Mouse (Mus musculus) embryonic facial prominence, embryonic 12.5 days (tissue): ENCODE measurements around the gene Pias3. TPM values are rescaled to one million over a fixed set of nuclear protein-coding genes. Genes with fewer than 3 reads are reported as not detected.
"Not testable (repeated sequence)": the region's sequence is repeated elsewhere in the genome, so short reads cannot be mapped to it uniquely, and the experiment has no call there.

Experiments used
- ATAC-seq: fragments of 200-750 bp; cut with Nextera tagmentation; 2 replicates; pipeline ENCODE4 v1.8.0; 2017; ENCODE audit not compliant: insufficient number of reproducible peaks, insufficient read depth, low FRiP score, low TSS enrichment
- H3K27ac ChIP-seq: fragments of 300-500 bp; sonication (generic); 2 replicates; pipeline ENCODE4 v1.5.1; 2016; ENCODE audit warnings: mild to moderate bottlenecking
- H3K27me3 ChIP-seq: fragments of 300-500 bp; sonication (generic); 2 replicates; pipeline ENCODE4 v1.6.1; 2016; ENCODE audit warnings: mild to moderate bottlenecking, moderate library complexity
- H3K36me3 ChIP-seq: fragments of 300-500 bp; sonication (generic); 2 replicates; pipeline ENCODE4 v1.6.1; 2016; ENCODE audit warnings: mild to moderate bottlenecking
- H3K4me1 ChIP-seq: fragments of 300-500 bp; sonication (generic); 2 replicates; pipeline ENCODE4 v1.6.1; 2016
- H3K4me2 ChIP-seq: fragments of 300-500 bp; sonication (generic); replicated peaks from 2 replicates; pipeline ENCODE4 v1.6.1; 2016; ENCODE audit warnings: mild to moderate bottlenecking, moderate library complexity
- H3K4me3 ChIP-seq: fragments of 300-500 bp; sonication (generic); 2 replicates; pipeline ENCODE4 v1.5.1; 2016; ENCODE audit warnings: mild to moderate bottlenecking
- H3K9ac ChIP-seq: fragments of 300-500 bp; sonication (generic); 2 replicates; pipeline ENCODE4 v1.6.1; 2016; ENCODE audit warnings: mild to moderate bottlenecking, moderate library complexity
- H3K9me3 ChIP-seq: fragments of 300-500 bp; sonication (generic); 2 replicates; pipeline ENCODE4 v1.6.1; 2016; ENCODE audit warnings: mild to moderate bottlenecking, moderate library complexity
- WGBS: fragments of 180-500 bp; shearing (Covaris S2); methylation state at CpG from one replicate; pipeline ENCODE4 v1.1.7; 2016; 5-methylcytosine and 5-hydroxymethylcytosine counted together
- polyA plus RNA-seq: library from polyadenylated mRNA; unstranded; fragments of >200 nt; fragmentation: Nextera tagmentation; extraction: Ambion mirVana; gene quantifications from 2 replicates; pipeline ENCODE4 v1.2.1, GENCODE M21; 2016

Gene Pias3
- polyA plus RNA-seq, 1 experiment from 2014 or later = 77.5 TPM

GRCm38 (mm10) chr3:96686057-96686456 lies 10.1 kb upstream of the Pias3 start:
- not testable (repeated sequence) for H3K4me3 ChIP-seq, H3K9ac ChIP-seq, H3K4me2 ChIP-seq, ATAC-seq, H3K9me3 ChIP-seq, H3K36me3 ChIP-seq, H3K27ac ChIP-seq, H3K4me1 ChIP-seq
- WGBS = 97% methylated on average over 5 of the region's 5 CpGs
- H3K27me3 ChIP-seq = 0 out of 2 replicates have a peak, but pooled peaks cover 12% of the 10 kb centered on the region

- 80% methylated on average over 11 of the region's 11 CpGs for WGBS
- Histone ChIP-seq H3K27me3 (0 out of 2 replicates have a peak, but pooled peaks cover 6% of the 10 kb centered on the region), H3K9me3 (no peaks in the 10 kb centered on the region), H3K36me3 (no peaks in the 10 kb centered on the region), H3K27ac (no peak overlapping the region), H3K4me1 (peaks cover 7% of the 10 kb centered on the region; the same call in 1 of the 2 replicates), H3K4me2 (no peak overlapping the region), H3K9ac (no peak overlapping the region), H3K4me3 (no peak overlapping the region)
- no peak for ATAC-seq
These were observed 7.3 kb upstream of the Pias3 start for GRCm38 (mm10) chr3:96688854-96689253.

GRCm38 (mm10) chr3:96690298-96690697 lies 5.9 kb upstream of the Pias3 start:
- ATAC-seq = no peak
- H3K4me1 ChIP-seq = peaks cover 4% of the 10 kb centered on the region; the same call in 1 of the 2 replicates
- H3K4me3 ChIP-seq = no peak overlapping the region
- H3K27me3 ChIP-seq = no peaks in the 10 kb centered on the region
- H3K9ac ChIP-seq = no peak overlapping the region
- H3K36me3 ChIP-seq = no peaks in the 10 kb centered on the region
- 46% methylated on average over 3 of the region's 3 CpGs for WGBS
- no peak overlapping the region for H3K4me2 ChIP-seq
- no peaks in the 10 kb centered on the region for H3K9me3 ChIP-seq
- no peak overlapping the region for H3K27ac ChIP-seq

- no peak overlapping the region for H3K27ac ChIP-seq
These were observed 3.7 kb upstream of the Pias3 start for GRCm38 (mm10) chr3:96692506-96692905.

GRCm38 (mm10) chr3:96693579-96693978 lies 2.6 kb upstream of the Pias3 start:
- no peak for ATAC-seq
- no peak overlapping the region for H3K9ac ChIP-seq

More at GRCm38 (mm10) chr3:96692506-96692905, 3.7 kb upstream of the Pias3 start:
- Histone ChIP-seq H3K27me3 (no peaks in the 10 kb centered on the region), H3K4me3 (no peak overlapping the region), H3K9me3 (no peaks in the 10 kb centered on the region), H3K36me3 (no peaks in the 10 kb centered on the region), H3K4me2 (no peak overlapping the region), H3K4me1 (peaks cover 11% of the 10 kb centered on the region), H3K9ac (no peak overlapping the region)
- WGBS = 11% methylated on average over 3 of the region's 3 CpGs
- no peak for ATAC-seq

GRCm38 (mm10) chr3:96696766-96697732 lies 865 bp downstream of the Pias3 start:
- Histone ChIP-seq H3K4me1 (peaks cover 26% of the 10 kb centered on the region), H3K4me2 (peak overlapping the region; percentile 67), H3K9ac (peak overlapping the region; percentile 94), H3K27ac (peak overlapping the region; percentile 97), H3K4me3 (peak overlapping the region; percentile 78), H3K36me3 (peaks cover 27% of the 10 kb centered on the region), H3K27me3 (no peaks in the 10 kb centered on the region), H3K9me3 (no peaks in the 10 kb centered on the region)
- ATAC-seq = peak; percentile 87
- WGBS = 1% methylated on average over 84 of the region's 85 CpGs

More at GRCm38 (mm10) chr3:96693579-96693978, 2.6 kb upstream of the Pias3 start:
- Histone ChIP-seq H3K4me2 (no peak overlapping the region), H3K4me3 (no peak overlapping the region), H3K36me3 (no peaks in the 10 kb centered on the region), H3K9me3 (no peaks in the 10 kb centered on the region), H3K27ac (no peak overlapping the region), H3K27me3 (no peaks in the 10 kb centered on the region), H3K4me1 (peaks cover 19% of the 10 kb centered on the region)
- WGBS = 88% methylated on average over 1 of the region's 1 CpGs

GRCm38 (mm10) chr3:96698993-96699690 lies 3.0 kb downstream of the Pias3 start:
- WGBS = 46% methylated on average over 19 of the region's 19 CpGs
- H3K9ac ChIP-seq = 0 out of 2 replicates have a peak overlapping the region, but pooled peaks have one; percentile 24
- no peaks in the 10 kb centered on the region for H3K27me3 ChIP-seq
- H3K27ac ChIP-seq = no peak overlapping the region
- no peak overlapping the region for H3K4me3 ChIP-seq
- ATAC-seq = no peak
- no peak overlapping the region for H3K4me2 ChIP-seq
- no peaks in the 10 kb centered on the region for H3K9me3 ChIP-seq
- peaks cover 22% of the 10 kb centered on the region for H3K4me1 ChIP-seq
- peaks cover 46% of the 10 kb centered on the region for H3K36me3 ChIP-seq

- peaks cover 58% of the 10 kb centered on the region for H3K36me3 ChIP-seq
- no peak overlapping the region for H3K9ac ChIP-seq
- 56% methylated on average over 7 of the region's 7 CpGs for WGBS
These were observed 4.2 kb downstream of the Pias3 start for GRCm38 (mm10) chr3:96700376-96700775.

GRCm38 (mm10) chr3:96701003-96701402 lies 4.8 kb downstream of the Pias3 start:
- WGBS = 82% methylated on average over 4 of the region's 4 CpGs
- Histone ChIP-seq H3K9me3 (no peaks in the 10 kb centered on the region), H3K36me3 (peaks cover 64% of the 10 kb centered on the region), H3K27ac (no peak overlapping the region), H3K9ac (no peak overlapping the region), H3K27me3 (no peaks in the 10 kb centered on the region), H3K4me1 (peaks cover 18% of the 10 kb centered on the region), H3K4me2 (no peak overlapping the region), H3K4me3 (no peak overlapping the region)
- ATAC-seq = no peak

More at GRCm38 (mm10) chr3:96700376-96700775, 4.2 kb downstream of the Pias3 start:
- ATAC-seq = no peak
- Histone ChIP-seq H3K27ac (no peak overlapping the region), H3K27me3 (no peaks in the 10 kb centered on the region), H3K4me2 (no peak overlapping the region), H3K4me1 (peaks cover 22% of the 10 kb centered on the region), H3K4me3 (no peak overlapping the region), H3K9me3 (no peaks in the 10 kb centered on the region)

GRCm38 (mm10) chr3:96704778-96705177 lies 8.6 kb downstream of the Pias3 start:
- H3K27me3 ChIP-seq = 0 out of 2 replicates have a peak, but pooled peaks cover 5% of the 10 kb centered on the region
- no peak overlapping the region for H3K4me2 ChIP-seq
- H3K9ac ChIP-seq = no peak overlapping the region
- peaks cover 66% of the 10 kb centered on the region for H3K36me3 ChIP-seq
- WGBS = 63% methylated on average over 11 of the region's 11 CpGs
- no peak for ATAC-seq
- peaks cover 5% of the 10 kb centered on the region; the same call in 1 of the 2 replicates for H3K4me1 ChIP-seq
- no peaks in the 10 kb centered on the region for H3K9me3 ChIP-seq
- no peak overlapping the region for H3K27ac ChIP-seq
- H3K4me3 ChIP-seq = no peak overlapping the region

GRCm38 (mm10) chr3:96706217-96706616 lies 10.0 kb downstream of the Pias3 start:
- Histone ChIP-seq H3K36me3 (peaks cover 65% of the 10 kb centered on the region), H3K27ac (no peak overlapping the region), H3K4me2 (no peak overlapping the region), H3K9me3 (no peaks in the 10 kb centered on the region), H3K4me3 (no peak overlapping the region), H3K4me1 (peaks cover 5% of the 10 kb centered on the region; the same call in 1 of the 2 replicates), H3K27me3 (0 out of 2 replicates have a peak, but pooled peaks cover 5% of the 10 kb centered on the region), H3K9ac (no peak overlapping the region)
- WGBS = 89% methylated on average over 11 of the region's 11 CpGs
- ATAC-seq = no peak
